Mouse (Mus musculus) ES-E14 (cell line): Measurements from ENCODE around the gene Gm30191. TPM values are rescaled to one million over a fixed set of nuclear protein-coding genes. Genes with fewer than 3 reads are reported as not detected.

ENCODE experiments used
- DNase-seq: peaks from one replicate; pipeline ENCODE4 v3.0.0-alpha.2; 2013; ENCODE audit warnings: low read depth, low spot score
- H3K27ac ChIP-seq: 2 replicates; pipeline ENCODE4 v1.5.1; 2012; ENCODE audit warnings: low read depth, mild to moderate bottlenecking, low read length, moderate library complexity, mixed read lengths; ENCODE audit not compliant: poor library complexity, insufficient read depth, severe bottlenecking
- H3K36me3 ChIP-seq: 2 replicates; pipeline ENCODE4 v1.6.1; 2012; ENCODE audit warnings: mild to moderate bottlenecking, low read length, moderate library complexity, mixed read lengths; ENCODE audit not compliant: control insufficient read depth, poor library complexity, insufficient read depth, severe bottlenecking
- H3K4me1 ChIP-seq, 2 experiments: fragments of 150-350 bp in 1 of 2; sonication (generic) in 1 of 2; 2 replicates each; pipeline ENCODE4 v1.6.1; 2012; ENCODE audit warnings: low read length in 2 of 2, mild to moderate bottlenecking in 1 of 2, mixed read lengths in 1 of 2; ENCODE audit not compliant: control insufficient read depth in 2 of 2, insufficient read depth in 2 of 2, poor library complexity in 1 of 2
- H3K4me3 ChIP-seq, 2 experiments: fragments of 150-350 bp in 1 of 2; sonication (generic) in 1 of 2; 2 replicates each; pipeline ENCODE4 v1.5.1; 2012; ENCODE audit warnings: low read length in 2 of 2, low read depth in 1 of 2, mild to moderate bottlenecking in 1 of 2, mixed read lengths in 1 of 2; ENCODE audit not compliant: insufficient read depth in 1 of 2, poor library complexity in 1 of 2, severe bottlenecking in 1 of 2
- H3K9ac ChIP-seq: 2 replicates; pipeline ENCODE4 v1.6.1; 2012; ENCODE audit warnings: low read depth, mild to moderate bottlenecking, low read length, mixed read lengths; ENCODE audit not compliant: poor library complexity, insufficient read depth, severe bottlenecking
- H3K9me3 ChIP-seq: fragments of 150-350 bp; sonication (generic); 2 replicates; pipeline ENCODE4 v1.6.1; 2012; ENCODE audit warnings: low read depth, mild to moderate bottlenecking, low read length; ENCODE audit not compliant: control insufficient read depth, insufficient read depth
- CHD2 ChIP-seq: IDR thresholded peaks from 2 replicates; pipeline ENCODE4 v1.6.1; 2014; ENCODE audit warnings: mild to moderate bottlenecking, low read depth, low read length, inconsistent platforms
- HCFC1 ChIP-seq: IDR thresholded peaks from 2 replicates; pipeline ENCODE4 v1.6.1; 2012; ENCODE audit warnings: low read length, inconsistent platforms, borderline replicate concordance; ENCODE audit not compliant: insufficient read depth
- MAFK ChIP-seq: IDR thresholded peaks from 2 replicates; pipeline ENCODE4 v1.6.1; 2014; ENCODE audit warnings: mild to moderate bottlenecking, low read depth, low read length, inconsistent platforms; ENCODE audit not compliant: insufficient read depth
- ZC3H11A ChIP-seq: IDR thresholded peaks from 2 replicates; pipeline ENCODE4 v1.6.1; 2012; ENCODE audit warnings: low read depth, mild to moderate bottlenecking, inconsistent platforms, low read length, borderline replicate concordance
- ZNF384 ChIP-seq: IDR thresholded peaks from 2 replicates; pipeline ENCODE4 v1.6.1; 2012; ENCODE audit warnings: low read depth, low read length, inconsistent platforms
- in situ Hi-C, 2 experiments: fragments of 600-800 bp; cut with MboI; formaldehyde crosslinking; loops; one replicate each; pipeline ENCODE4 v1.15.1; 2025; ENCODE audit warnings: low sequenced_read_pairs in 2 of 2, inconsistent platforms in 1 of 2; ENCODE audit not compliant: unreplicated experiment in 2 of 2
- total RNA-seq: library from RNA; depleted of rRNA; stranded (reverse); fragments of 300-350 nt; gene quantifications from 2 replicates; pipeline ENCODE4 v1.2.3, GENCODE M21; 2012

The Gm30191 gene
- total RNA-seq, 1 experiment = not detected

- Histone ChIP-seq H3K9ac (peak overlapping the region; percentile 59; the same call in 1 of the 2 replicates), H3K27ac (no peak overlapping the region)
Measured at GRCm38 (mm10) chr4:134250116-134250929, 3.6 kb downstream of the Gm30191 start.

GRCm38 (mm10) chr4:134250930-134251240 lies 4.2 kb downstream of the Gm30191 start:
- Histone ChIP-seq H3K4me3 (peak overlapping the region; percentile 56 to 71), H3K9me3 (no peaks in the 10 kb centered on the region), H3K4me1 (peaks cover 8 to 32% of the 10 kb centered on the region in 2 experiments), H3K36me3 (no peaks in the 10 kb centered on the region), H3K9ac (peak overlapping the region; percentile 75), H3K27ac (no peak overlapping the region)
- TF ChIP-seq HCFC1 = no peak
- no peak for TF ChIP-seq ZC3H11A
- no peak for TF ChIP-seq MAFK
- no peak for TF ChIP-seq ZNF384
- TF ChIP-seq CHD2 = no peak
- in situ Hi-C loops = no loop called here
- DNase-seq = no peak

More at GRCm38 (mm10) chr4:134250116-134250929, 3.6 kb downstream of the Gm30191 start:
- no peaks in the 10 kb centered on the region for H3K36me3 ChIP-seq
- H3K9me3 ChIP-seq = no peaks in the 10 kb centered on the region
- TF ChIP-seq CHD2 (no peak), MAFK (no peak), ZC3H11A (no peak), HCFC1 (no peak), ZNF384 (no peak)
- peaks cover 8 to 28% of the 10 kb centered on the region in 2 experiments for H3K4me1 ChIP-seq
- no peak for DNase-seq
- in situ Hi-C loops = no loop called here
- H3K4me3 ChIP-seq = peak overlapping the region; percentile 65 to 71

GRCm38 (mm10) chr4:134251241-134252130 lies 4.8 kb downstream of the Gm30191 start:
- Histone ChIP-seq H3K9me3 (no peaks in the 10 kb centered on the region), H3K4me3 (peak overlapping the region; percentile 56 to 71), H3K36me3 (no peaks in the 10 kb centered on the region), H3K9ac (peak overlapping the region; percentile 75), H3K4me1 (peaks cover 11 to 36% of the 10 kb centered on the region in 2 experiments), H3K27ac (no peak overlapping the region)
- in situ Hi-C loops = no loop called here
- DNase-seq = no peak
- TF ChIP-seq CHD2 (no peak), HCFC1 (no peak), ZNF384 (no peak)

GRCm38 (mm10) chr4:134252131-134252910 lies 5.6 kb downstream of the Gm30191 start:
- H3K9me3 ChIP-seq = no peaks in the 10 kb centered on the region
- H3K9ac ChIP-seq = peak overlapping the region; percentile 75
- peaks cover 12 to 38% of the 10 kb centered on the region in 2 experiments for H3K4me1 ChIP-seq
- H3K4me3 ChIP-seq = peak overlapping the region; percentile 56 to 71
- DNase-seq = peak; percentile 70
- H3K36me3 ChIP-seq = no peaks in the 10 kb centered on the region
- no peak for TF ChIP-seq ZNF384
- no peak for TF ChIP-seq CHD2
- TF ChIP-seq MAFK = no peak
- TF ChIP-seq ZC3H11A = no peak
- TF ChIP-seq HCFC1 = no peak
- H3K27ac ChIP-seq = no peak overlapping the region
- in situ Hi-C loops = no loop called here
